Mouse (Mus musculus): ENCODE data around the gene Anxa7. TPM values are rescaled to one million over a fixed set of nuclear protein-coding genes. Genes with fewer than 3 reads are reported as not detected.

Gene Anxa7
- total RNA-seq, 1 experiment, result 55.2 TPM

DNA sequence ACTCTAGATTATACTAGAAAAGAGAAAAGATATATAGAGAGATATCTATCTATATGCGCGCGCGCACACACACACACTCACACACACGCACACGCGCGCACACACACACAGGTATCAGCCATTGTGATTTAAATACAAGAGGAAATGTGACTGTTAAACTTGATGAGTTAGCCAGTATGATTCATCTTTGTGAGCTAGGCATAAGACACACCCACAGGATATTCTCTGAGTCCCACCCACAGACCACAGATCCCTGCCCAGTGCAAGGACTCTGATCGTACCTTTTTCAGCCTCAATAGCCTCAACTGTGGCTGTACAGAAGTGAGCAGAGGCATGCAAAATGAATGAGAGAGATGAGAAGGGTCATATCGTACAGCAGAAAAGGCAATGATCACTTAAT is 23.0 kb upstream of the Anxa7 start:
- Histone ChIP-seq H3K9me3 (ENCODE audit: control insufficient read depth, insufficient read depth, low read depth, low read length) (no peaks in the 10 kb centered on the region), H3K9ac (ENCODE audit: insufficient read depth, low read depth, low read length, poor library complexity, severe bottlenecking) (no peak overlapping the region), H3K4me1 (ENCODE audit: control insufficient read depth in 2 of 2, insufficient read depth in 2 of 2, low read length in 2 of 2, poor library complexity in 1 of 2) (no peaks in the 10 kb centered on the region), H3K36me3 (ENCODE audit: control insufficient read depth, insufficient read depth, low read length, poor library complexity, severe bottlenecking) (peaks cover 4% of the 10 kb centered on the region), H3K27ac (ENCODE audit: insufficient read depth, low read depth, low read length, poor library complexity, severe bottlenecking) (no peak overlapping the region), H3K4me3 (ENCODE audit: insufficient read depth in 1 of 2, low read depth in 1 of 2, low read length in 2 of 2, poor library complexity in 1 of 2, severe bottlenecking in 1 of 2) (no peak overlapping the region)
- TF ChIP-seq ZNF384 (IDR thresholded peaks at IDR 0.05; ENCODE audit: low read depth, low read length) (no peak), CHD2 (IDR thresholded peaks at IDR 0.05; ENCODE audit: low read depth, low read length) (no peak), HCFC1 (IDR thresholded peaks at IDR 0.05; ENCODE audit: borderline replicate concordance, insufficient read depth, low read length) (no peak), MAFK (IDR thresholded peaks at IDR 0.05; ENCODE audit: insufficient read depth, low read depth, low read length) (no peak), ZC3H11A (IDR thresholded peaks at IDR 0.05; ENCODE audit: borderline replicate concordance, low read depth, low read length) (no peak)
- in situ Hi-C loops (cut with MboI; ENCODE audit: low sequenced_read_pairs in 2 of 2, unreplicated experiment in 2 of 2), result no loop called here
- DNase-seq (ENCODE audit: low read depth, low spot score), result no peak

DNA sequence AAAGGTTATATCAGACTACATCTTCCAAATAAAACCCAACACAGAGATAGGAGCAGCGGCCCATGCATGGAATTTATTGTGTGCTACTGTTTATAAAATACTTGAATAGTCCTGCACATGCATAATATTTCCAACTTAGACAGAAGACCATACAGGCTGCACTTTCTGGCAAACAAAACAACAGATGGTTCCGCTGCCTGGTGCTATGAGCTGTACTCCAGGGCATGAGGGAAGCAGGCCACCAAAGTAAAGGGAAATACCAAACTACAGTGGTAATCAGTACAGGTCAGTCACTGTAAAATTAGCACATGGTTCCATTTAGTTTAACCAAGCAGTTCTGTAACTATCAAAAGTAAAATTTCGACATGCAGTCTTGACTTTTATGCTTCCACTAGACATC is 20.0 kb upstream of the Anxa7 start:
- no peaks in the 10 kb centered on the region for H3K9me3 ChIP-seq (ENCODE audit: control insufficient read depth, insufficient read depth, low read depth, low read length)
- in situ Hi-C loops (cut with MboI; ENCODE audit: low sequenced_read_pairs in 2 of 2, unreplicated experiment in 2 of 2), result loop anchor here in 1 of 2 experiments (25.0 kb wide), 1 partner anchor 113 kb away; the partner anchor contains the start of genes Dnajc9 and Mrps16
- H3K36me3 ChIP-seq (ENCODE audit: control insufficient read depth, insufficient read depth, low read length, poor library complexity, severe bottlenecking), result peaks cover 4% of the 10 kb centered on the region
- no peak overlapping the region for H3K9ac ChIP-seq (ENCODE audit: insufficient read depth, low read depth, low read length, poor library complexity, severe bottlenecking)
- TF ChIP-seq MAFK (IDR thresholded peaks at IDR 0.05; ENCODE audit: insufficient read depth, low read depth, low read length), result no peak
- TF ChIP-seq CHD2 (IDR thresholded peaks at IDR 0.05; ENCODE audit: low read depth, low read length), result no peak
- TF ChIP-seq ZC3H11A (IDR thresholded peaks at IDR 0.05; ENCODE audit: borderline replicate concordance, low read depth, low read length), result no peak
- no peak for TF ChIP-seq HCFC1 (IDR thresholded peaks at IDR 0.05; ENCODE audit: borderline replicate concordance, insufficient read depth, low read length)
- no peak for TF ChIP-seq ZNF384 (IDR thresholded peaks at IDR 0.05; ENCODE audit: low read depth, low read length)
- H3K27ac ChIP-seq (ENCODE audit: insufficient read depth, low read depth, low read length, poor library complexity, severe bottlenecking), result no peak overlapping the region
- no peak for DNase-seq (ENCODE audit: low read depth, low spot score)
- no peaks in the 10 kb centered on the region for H3K4me1 ChIP-seq (ENCODE audit: control insufficient read depth in 2 of 2, insufficient read depth in 2 of 2, low read length in 2 of 2, poor library complexity in 1 of 2)
- no peak overlapping the region for H3K4me3 ChIP-seq (ENCODE audit: insufficient read depth in 1 of 2, low read depth in 1 of 2, low read length in 2 of 2, poor library complexity in 1 of 2, severe bottlenecking in 1 of 2)

DNA sequence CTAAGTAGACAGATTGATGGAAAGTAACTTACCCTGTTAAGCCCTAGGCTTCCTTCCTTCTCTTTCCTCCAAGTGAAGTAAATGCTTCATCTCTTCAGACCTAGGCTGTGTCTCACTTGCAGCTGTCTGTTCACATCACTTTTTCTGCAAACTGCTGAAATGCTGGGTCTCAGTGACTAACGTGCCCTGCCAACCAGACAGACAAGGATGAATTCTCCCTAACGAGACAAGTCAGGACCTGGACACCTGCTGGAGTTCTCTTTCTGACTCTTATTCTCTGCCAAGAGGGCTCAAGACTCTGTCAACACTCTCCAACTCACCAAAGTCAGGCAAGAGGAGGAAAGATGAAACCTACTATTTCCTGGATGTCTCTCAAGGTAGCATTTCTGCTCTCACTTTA is 16.7 kb upstream of the Anxa7 start, which contains the start of gene Mss51:
Gene Mss51, minus strand, starts transcription at position 299 of the 400 bp plus-strand sequence.
- peaks cover 4% of the 10 kb centered on the region for H3K36me3 ChIP-seq (ENCODE audit: control insufficient read depth, insufficient read depth, low read length, poor library complexity, severe bottlenecking)
- H3K9me3 ChIP-seq (ENCODE audit: control insufficient read depth, insufficient read depth, low read depth, low read length), result no peaks in the 10 kb centered on the region
- no peak within 1 kb of the TSS for H3K4me3 ChIP-seq (ENCODE audit: insufficient read depth in 1 of 2, low read depth in 1 of 2, low read length in 2 of 2, poor library complexity in 1 of 2, severe bottlenecking in 1 of 2)
- H3K27ac ChIP-seq (ENCODE audit: insufficient read depth, low read depth, low read length, poor library complexity, severe bottlenecking), result no peak within 1 kb of the TSS
- no peaks in the 10 kb centered on the region for H3K4me1 ChIP-seq (ENCODE audit: control insufficient read depth in 2 of 2, insufficient read depth in 2 of 2, low read length in 2 of 2, poor library complexity in 1 of 2)
- TF ChIP-seq HCFC1 (IDR thresholded peaks at IDR 0.05; ENCODE audit: borderline replicate concordance, insufficient read depth, low read length) (no peak), MAFK (IDR thresholded peaks at IDR 0.05; ENCODE audit: insufficient read depth, low read depth, low read length) (no peak), CHD2 (IDR thresholded peaks at IDR 0.05; ENCODE audit: low read depth, low read length) (no peak), ZNF384 (IDR thresholded peaks at IDR 0.05; ENCODE audit: low read depth, low read length) (no peak), ZC3H11A (IDR thresholded peaks at IDR 0.05; ENCODE audit: borderline replicate concordance, low read depth, low read length) (no peak)
- H3K9ac ChIP-seq (ENCODE audit: insufficient read depth, low read depth, low read length, poor library complexity, severe bottlenecking), result no peak within 1 kb of the TSS
- in situ Hi-C loops (cut with MboI; ENCODE audit: low sequenced_read_pairs in 2 of 2, unreplicated experiment in 2 of 2), result loop anchor here in 1 of 2 experiments (25.0 kb wide), 1 partner anchor 109 kb away; the partner anchor contains the start of genes Dnajc9 and Mrps16
- no peak for DNase-seq (ENCODE audit: low read depth, low spot score)

DNA sequence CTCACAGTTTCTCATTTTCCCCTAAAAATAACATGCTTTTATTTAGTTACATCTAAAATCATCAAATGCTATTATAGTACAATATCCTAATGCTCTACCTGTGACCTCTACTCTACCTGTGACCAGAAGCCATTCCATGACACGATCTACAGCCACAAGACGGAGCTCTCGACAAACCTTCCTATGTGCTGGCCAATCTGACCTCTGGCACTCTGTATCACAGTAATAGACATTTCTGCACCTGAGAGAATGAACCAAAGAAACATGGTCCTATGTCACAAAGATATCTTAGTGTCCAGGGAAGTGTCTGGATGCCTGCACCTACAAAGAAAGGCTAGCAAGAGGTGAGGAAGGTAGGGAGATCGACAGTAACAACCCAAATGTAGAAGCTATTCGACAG is 6.1 kb upstream of the Anxa7 start:
- Histone ChIP-seq H3K9me3 (ENCODE audit: control insufficient read depth, insufficient read depth, low read depth, low read length) (no peaks in the 10 kb centered on the region), H3K9ac (ENCODE audit: insufficient read depth, low read depth, low read length, poor library complexity, severe bottlenecking) (no peak overlapping the region), H3K36me3 (ENCODE audit: control insufficient read depth, insufficient read depth, low read length, poor library complexity, severe bottlenecking) (no peaks in the 10 kb centered on the region; the same call in 1 of the 2 replicates), H3K4me3 (ENCODE audit: insufficient read depth in 1 of 2, low read depth in 1 of 2, low read length in 2 of 2, poor library complexity in 1 of 2, severe bottlenecking in 1 of 2) (no peak overlapping the region), H3K27ac (ENCODE audit: insufficient read depth, low read depth, low read length, poor library complexity, severe bottlenecking) (no peak overlapping the region), H3K4me1 (ENCODE audit: control insufficient read depth in 2 of 2, insufficient read depth in 2 of 2, low read length in 2 of 2, poor library complexity in 1 of 2) (peaks cover 0 to 2% of the 10 kb centered on the region in 2 experiments; a peak in 2 of 4 replicates)
- no peak for TF ChIP-seq MAFK (IDR thresholded peaks at IDR 0.05; ENCODE audit: insufficient read depth, low read depth, low read length)
- TF ChIP-seq ZC3H11A (IDR thresholded peaks at IDR 0.05; ENCODE audit: borderline replicate concordance, low read depth, low read length), result no peak
- TF ChIP-seq CHD2 (IDR thresholded peaks at IDR 0.05; ENCODE audit: low read depth, low read length), result no peak
- TF ChIP-seq HCFC1 (IDR thresholded peaks at IDR 0.05; ENCODE audit: borderline replicate concordance, insufficient read depth, low read length), result no peak
- no peak for TF ChIP-seq ZNF384 (IDR thresholded peaks at IDR 0.05; ENCODE audit: low read depth, low read length)
- no peak for DNase-seq (ENCODE audit: low read depth, low spot score)
- in situ Hi-C loops (cut with MboI; ENCODE audit: low sequenced_read_pairs in 2 of 2, unreplicated experiment in 2 of 2), result loop anchor here in 1 of 2 experiments (25.0 kb wide), 1 partner anchor 99 kb away; the partner anchor contains the start of genes Dnajc9 and Mrps16
